Mouse (Mus musculus) intestine, embryonic 15.5 days (tissue): ENCODE measurements around the gene Dner. TPM values are rescaled to one million over a fixed set of nuclear protein-coding genes. Genes with fewer than 3 reads are reported as not detected.

Experiments
- ATAC-seq: fragments of 200-750 bp; cut with Nextera tagmentation; 2 replicates; pipeline ENCODE4 v1.8.0; 2017; ENCODE audit warnings: moderate TSS enrichment, moderate library complexity
- H3K27ac ChIP-seq: fragments of 300-500 bp; sonication (generic); 2 replicates; pipeline ENCODE4 v1.5.1; 2015; ENCODE audit warnings: mild to moderate bottlenecking, inconsistent platforms
- H3K27me3 ChIP-seq: fragments of 300-500 bp; sonication (generic); replicated peaks from 2 replicates; pipeline ENCODE4 v1.6.1; 2015; ENCODE audit warnings: inconsistent platforms
- H3K36me3 ChIP-seq: fragments of 300-500 bp; sonication (generic); 2 replicates; pipeline ENCODE4 v1.6.1; 2015; ENCODE audit warnings: inconsistent platforms
- H3K4me1 ChIP-seq: fragments of 300-500 bp; sonication (generic); replicated peaks from 2 replicates; pipeline ENCODE4 v1.6.1; 2015; ENCODE audit warnings: inconsistent platforms
- H3K4me2 ChIP-seq: fragments of 300-500 bp; sonication (generic); replicated peaks from 2 replicates; pipeline ENCODE4 v1.6.1; 2015; ENCODE audit warnings: mild to moderate bottlenecking, inconsistent platforms
- H3K4me3 ChIP-seq: fragments of 300-500 bp; sonication (generic); replicated peaks from 2 replicates; pipeline ENCODE4 v1.5.1; 2015; ENCODE audit warnings: inconsistent platforms
- H3K9ac ChIP-seq: fragments of 300-500 bp; sonication (generic); 2 replicates; pipeline ENCODE4 v1.6.1; 2015; ENCODE audit warnings: inconsistent platforms
- H3K9me3 ChIP-seq: fragments of 300-500 bp; sonication (generic); 2 replicates; pipeline ENCODE4 v1.6.1; 2016; ENCODE audit warnings: inconsistent platforms
- WGBS: fragments of 180-500 bp; shearing (Covaris S2); methylation state at CpG from one replicate; pipeline ENCODE4 v1.1.7; 2015; 5-methylcytosine and 5-hydroxymethylcytosine counted together
- polyA plus RNA-seq: library from polyadenylated mRNA; unstranded; fragments of >200 nt; fragmentation: Nextera tagmentation; extraction: Ambion mirVana; gene quantifications from 2 replicates; pipeline ENCODE4 v1.2.1, GENCODE M21; 2015

Gene Dner
- polyA plus RNA-seq, 1 experiment from 2014 or later, result 4.1 TPM

GRCm38 (mm10) chr1:84399671-84400070 lies 296.4 kb downstream of the Dner start:
- no peak for ATAC-seq
- Histone ChIP-seq H3K4me2 (no peak overlapping the region), H3K27me3 (no peaks in the 10 kb centered on the region), H3K27ac (no peak overlapping the region), H3K4me3 (no peak overlapping the region), H3K4me1 (no peaks in the 10 kb centered on the region), H3K36me3 (no peaks in the 10 kb centered on the region), H3K9ac (no peak overlapping the region), H3K9me3 (no peaks in the 10 kb centered on the region)
- WGBS, result 72% methylated on average over 3 of the region's 3 CpGs

- Histone ChIP-seq H3K36me3 (no peaks in the 10 kb centered on the region), H3K4me3 (no peak overlapping the region), H3K4me1 (no peaks in the 10 kb centered on the region), H3K9ac (no peak overlapping the region), H3K27me3 (no peaks in the 10 kb centered on the region), H3K4me2 (no peak overlapping the region), H3K27ac (no peak overlapping the region), H3K9me3 (no peaks in the 10 kb centered on the region)
- ATAC-seq, result no peak
- WGBS, result 59% methylated on average over 4 of the region's 4 CpGs
Observed at GRCm38 (mm10) chr1:84399118-84399517, 296.9 kb downstream of the Dner start.

- Histone ChIP-seq H3K36me3 (no peaks in the 10 kb centered on the region), H3K27me3 (no peaks in the 10 kb centered on the region), H3K27ac (no peak overlapping the region), H3K4me3 (no peak overlapping the region), H3K4me2 (no peak overlapping the region), H3K9me3 (no peaks in the 10 kb centered on the region), H3K4me1 (no peaks in the 10 kb centered on the region), H3K9ac (no peak overlapping the region)
- 59% methylated on average over 3 of the region's 3 CpGs for WGBS
- no peak for ATAC-seq
Observed at GRCm38 (mm10) chr1:84396787-84397186, 299.2 kb downstream of the Dner start.

GRCm38 (mm10) chr1:84395928-84396327 lies 300.1 kb downstream of the Dner start:
- no peak for ATAC-seq
- Histone ChIP-seq H3K4me2 (no peak overlapping the region), H3K9ac (no peak overlapping the region), H3K4me1 (no peaks in the 10 kb centered on the region), H3K4me3 (no peak overlapping the region), H3K27ac (no peak overlapping the region), H3K27me3 (no peaks in the 10 kb centered on the region), H3K36me3 (no peaks in the 10 kb centered on the region), H3K9me3 (no peaks in the 10 kb centered on the region)
- 86% methylated on average over 8 of the region's 8 CpGs for WGBS

DNA sequence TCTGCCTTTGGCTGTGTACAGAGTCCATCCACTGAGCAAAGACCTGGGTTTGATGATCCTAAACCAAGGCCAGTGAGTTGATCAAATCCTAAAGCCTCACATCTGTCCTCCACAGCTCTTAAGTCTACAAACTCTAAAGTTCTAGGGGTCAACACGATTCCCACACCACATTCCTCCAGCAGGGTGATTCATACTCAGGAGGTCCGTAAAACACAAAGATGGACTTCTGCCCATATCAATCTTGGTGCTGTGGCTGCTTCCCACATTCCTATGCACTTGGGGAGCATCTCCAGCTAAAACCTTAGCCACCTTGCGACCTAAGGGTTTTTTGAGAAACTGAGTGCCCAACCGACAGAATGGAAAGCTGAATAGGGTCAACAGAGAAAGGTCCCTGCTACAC lies 305.1 kb downstream of the Dner start:
- H3K9ac ChIP-seq, result no peak overlapping the region
- no peaks in the 10 kb centered on the region for H3K4me1 ChIP-seq
- no peak overlapping the region for H3K4me3 ChIP-seq
- H3K27me3 ChIP-seq, result no peaks in the 10 kb centered on the region
- no peaks in the 10 kb centered on the region for H3K9me3 ChIP-seq
- 79% methylated on average over 4 of the region's 4 CpGs for WGBS
- H3K36me3 ChIP-seq, result no peaks in the 10 kb centered on the region
- no peak overlapping the region for H3K27ac ChIP-seq
- ATAC-seq, result no peak
- H3K4me2 ChIP-seq, result no peak overlapping the region

DNA sequence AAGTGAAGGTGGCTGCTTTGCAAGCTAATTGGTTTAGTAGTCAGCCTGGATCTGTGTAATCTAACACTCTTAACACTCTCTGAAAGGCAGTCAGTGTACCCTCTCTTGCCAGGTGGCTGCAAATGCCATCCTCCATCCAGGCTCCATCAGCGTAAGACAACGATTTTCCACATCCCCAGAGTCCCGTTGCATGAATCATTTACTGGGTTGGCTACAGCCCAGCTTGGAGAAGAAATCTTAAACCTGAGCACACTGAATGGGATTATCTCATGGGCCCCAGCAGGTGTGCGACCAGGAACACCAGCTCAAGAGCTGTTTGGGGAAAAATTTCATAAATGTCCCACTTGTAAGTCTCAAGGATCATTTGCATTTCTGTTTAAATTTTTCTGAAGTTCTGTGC lies 308.4 kb downstream of the Dner start:
- H3K9ac ChIP-seq, result no peak overlapping the region
- WGBS, result 75% methylated on average over 4 of the region's 4 CpGs
- no peak overlapping the region for H3K4me2 ChIP-seq
- H3K36me3 ChIP-seq, result no peaks in the 10 kb centered on the region
- no peak for ATAC-seq
- no peaks in the 10 kb centered on the region for H3K9me3 ChIP-seq
- no peak overlapping the region for H3K4me3 ChIP-seq
- no peaks in the 10 kb centered on the region for H3K4me1 ChIP-seq
- no peak overlapping the region for H3K27ac ChIP-seq
- H3K27me3 ChIP-seq, result no peaks in the 10 kb centered on the region

GRCm38 (mm10) chr1:84386481-84387146 lies 309.4 kb downstream of the Dner start:
- Histone ChIP-seq H3K4me1 (no peaks in the 10 kb centered on the region), H3K4me2 (no peak overlapping the region), H3K27me3 (no peaks in the 10 kb centered on the region), H3K36me3 (no peaks in the 10 kb centered on the region), H3K9me3 (no peaks in the 10 kb centered on the region), H3K27ac (no peak overlapping the region), H3K9ac (no peak overlapping the region), H3K4me3 (no peak overlapping the region)
- 75% methylated on average over 8 of the region's 8 CpGs for WGBS
- no peak for ATAC-seq

- no peak overlapping the region for H3K4me2 ChIP-seq
- H3K27ac ChIP-seq, result no peak overlapping the region
- WGBS, result 65% methylated on average over 1 of the region's 1 CpGs
- H3K9ac ChIP-seq, result no peak overlapping the region
- H3K4me3 ChIP-seq, result no peak overlapping the region
- no peak for ATAC-seq
- H3K27me3 ChIP-seq, result no peaks in the 10 kb centered on the region
- no peaks in the 10 kb centered on the region for H3K9me3 ChIP-seq
- no peaks in the 10 kb centered on the region for H3K36me3 ChIP-seq
- no peaks in the 10 kb centered on the region for H3K4me1 ChIP-seq
Observed at GRCm38 (mm10) chr1:84382709-84383108, 313.3 kb downstream of the Dner start.

DNA sequence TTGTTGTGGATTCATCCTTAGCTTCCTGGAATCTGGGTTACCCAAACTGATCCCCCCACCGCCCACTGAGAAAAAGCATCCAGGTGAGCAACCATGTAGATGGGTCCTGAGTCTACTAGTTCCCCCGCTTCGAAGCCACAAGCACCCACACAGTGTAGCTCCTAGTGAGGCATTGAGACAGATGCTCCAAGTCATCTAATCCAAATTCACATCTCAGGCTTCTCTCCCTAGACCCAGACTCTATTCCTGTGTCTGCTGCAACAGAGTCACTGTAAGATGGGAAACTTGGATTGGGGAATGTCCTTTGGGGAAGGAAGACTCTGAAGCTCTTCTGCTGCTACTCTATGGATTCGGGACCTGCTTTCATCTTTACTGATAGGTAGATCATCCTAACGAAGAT lies 314.0 kb downstream of the Dner start:
- H3K4me1 ChIP-seq, result no peaks in the 10 kb centered on the region
- no peak overlapping the region for H3K4me2 ChIP-seq
- H3K36me3 ChIP-seq, result no peaks in the 10 kb centered on the region
- H3K4me3 ChIP-seq, result no peak overlapping the region
- no peak for ATAC-seq
- 89% methylated on average over 5 of the region's 5 CpGs for WGBS
- H3K9ac ChIP-seq, result no peak overlapping the region
- H3K27me3 ChIP-seq, result no peaks in the 10 kb centered on the region
- H3K27ac ChIP-seq, result no peak overlapping the region
- H3K9me3 ChIP-seq, result no peaks in the 10 kb centered on the region

DNA sequence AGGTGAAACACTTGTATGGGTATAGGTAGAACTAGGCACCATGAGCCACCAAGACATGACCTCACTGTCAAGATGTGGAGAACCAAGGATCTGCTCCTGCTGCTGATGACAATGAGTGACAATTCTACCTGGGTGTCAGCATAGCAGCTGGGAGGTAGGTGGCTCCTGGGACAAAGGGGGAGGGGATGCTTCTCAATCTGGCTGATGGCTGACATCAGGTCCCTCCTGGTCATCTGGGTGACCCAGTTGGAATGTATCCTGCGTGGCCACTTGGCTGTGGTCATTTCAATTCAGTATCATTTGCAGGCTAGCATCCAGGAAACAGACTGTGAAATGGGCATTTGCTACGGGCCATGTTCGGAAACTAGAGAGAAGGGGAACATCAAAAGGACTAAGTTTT lies 315.1 kb downstream of the Dner start:
- no peak for ATAC-seq

DNA sequence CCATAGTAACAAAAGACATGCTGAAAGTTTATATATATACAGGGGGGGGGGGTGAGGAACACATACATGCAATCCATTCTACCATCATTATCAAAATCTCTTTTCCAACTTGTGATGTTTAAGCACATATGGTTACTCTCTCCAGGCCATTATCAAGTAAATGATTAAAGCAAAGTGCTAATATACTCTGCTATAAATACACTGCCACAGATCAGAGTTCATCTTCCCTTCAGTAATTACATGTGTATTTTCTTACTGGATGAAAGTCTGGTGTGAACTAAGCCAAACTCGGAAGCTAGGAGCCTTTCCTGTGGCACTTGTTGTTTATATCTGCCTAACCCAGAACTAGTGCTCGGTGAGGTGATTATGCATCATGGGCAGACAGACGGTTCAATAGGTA lies 328.3 kb downstream of the Dner start:
- Histone ChIP-seq H3K27me3 (no peaks in the 10 kb centered on the region), H3K9me3 (no peaks in the 10 kb centered on the region), H3K4me1 (peaks cover 3% of the 10 kb centered on the region; the same call in 1 of the 2 replicates), H3K4me2 (no peak overlapping the region), H3K27ac (no peak overlapping the region), H3K4me3 (no peak overlapping the region), H3K36me3 (no peaks in the 10 kb centered on the region), H3K9ac (no peak overlapping the region)
- WGBS, result 45% methylated on average over 3 of the region's 3 CpGs
- peak; percentile 80 for ATAC-seq

More for the DNA sequence above, 315.1 kb downstream of the Dner start:
- H3K9me3 ChIP-seq, result no peaks in the 10 kb centered on the region
- H3K4me3 ChIP-seq, result no peak overlapping the region
- H3K4me2 ChIP-seq, result no peak overlapping the region
- H3K4me1 ChIP-seq, result no peaks in the 10 kb centered on the region
- H3K36me3 ChIP-seq, result no peaks in the 10 kb centered on the region
- H3K27me3 ChIP-seq, result no peaks in the 10 kb centered on the region
- 86% methylated on average over 3 of the region's 3 CpGs for WGBS
- no peak overlapping the region for H3K27ac ChIP-seq
- no peak overlapping the region for H3K9ac ChIP-seq

DNA sequence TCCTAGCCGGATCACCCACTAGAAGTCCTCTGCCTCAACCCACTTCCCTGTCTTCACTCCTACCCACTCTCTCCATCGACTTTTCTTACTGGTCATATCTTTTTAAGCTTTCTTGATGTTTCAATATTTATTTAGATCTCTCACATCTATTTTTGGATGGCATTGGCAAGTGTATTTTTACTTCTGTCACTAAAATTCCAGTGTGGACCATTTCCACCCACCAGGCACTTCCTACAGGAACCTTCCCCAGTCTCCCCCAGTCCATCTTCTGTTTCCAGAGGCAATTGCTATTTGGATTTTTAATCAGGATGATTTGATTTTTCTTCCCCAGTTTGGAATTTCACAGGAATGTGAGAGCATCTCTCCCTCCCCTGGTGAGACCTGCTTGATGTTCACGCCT lies 329.5 kb downstream of the Dner start:
- Histone ChIP-seq H3K4me1 (peaks cover 3% of the 10 kb centered on the region; the same call in 1 of the 2 replicates), H3K4me3 (no peak overlapping the region)
- 75% methylated on average over 3 of the region's 3 CpGs for WGBS

DNA sequence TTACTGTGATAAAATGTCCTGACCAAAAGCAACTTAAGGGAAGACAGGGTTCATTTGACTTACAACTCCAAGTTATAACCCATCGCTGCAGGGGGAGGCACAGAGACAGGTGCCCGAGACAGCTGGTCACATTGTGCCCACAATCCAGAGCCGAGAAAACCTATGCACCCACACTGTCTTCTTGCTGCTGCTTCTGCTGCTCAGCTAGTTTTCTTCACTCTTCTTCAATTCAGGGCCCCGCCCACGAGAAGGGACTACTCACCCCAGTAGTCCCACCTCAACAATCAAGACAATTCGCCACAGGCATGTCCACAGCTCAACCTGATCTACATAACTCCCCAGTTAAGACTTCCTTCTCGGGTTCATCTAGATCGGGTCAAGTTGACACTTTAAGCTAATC lies 332.1 kb downstream of the Dner start, which contains the start of gene Pid1:
TSS of gene Pid1 (minus strand) at position 214 of the 400 bp plus-strand sequence.
- H3K4me2 ChIP-seq, result no peak within 1 kb of the TSS
- no peak for ATAC-seq
- no peak within 1 kb of the TSS for H3K4me3 ChIP-seq
- no peak within 1 kb of the TSS for H3K9ac ChIP-seq
- WGBS, result 92% methylated on average over 8 of the region's 8 CpGs
- no peaks in the 10 kb centered on the region for H3K36me3 ChIP-seq
- H3K27me3 ChIP-seq, result no peaks in the 10 kb centered on the region
- no peaks in the 10 kb centered on the region for H3K9me3 ChIP-seq
- peaks cover 3% of the 10 kb centered on the region; the same call in 1 of the 2 replicates for H3K4me1 ChIP-seq
- peak within 1 kb of the TSS; percentile 19; the same call in 1 of the 2 replicates for H3K27ac ChIP-seq

More for the DNA sequence above, 329.5 kb downstream of the Dner start:
- Histone ChIP-seq H3K4me2 (no peak overlapping the region), H3K27ac (no peak overlapping the region), H3K9ac (no peak overlapping the region), H3K9me3 (no peaks in the 10 kb centered on the region), H3K27me3 (no peaks in the 10 kb centered on the region), H3K36me3 (no peaks in the 10 kb centered on the region)
- ATAC-seq, result no peak
